Mouse (Mus musculus): ENCODE measurements around the gene Nostrin.

DNA sequence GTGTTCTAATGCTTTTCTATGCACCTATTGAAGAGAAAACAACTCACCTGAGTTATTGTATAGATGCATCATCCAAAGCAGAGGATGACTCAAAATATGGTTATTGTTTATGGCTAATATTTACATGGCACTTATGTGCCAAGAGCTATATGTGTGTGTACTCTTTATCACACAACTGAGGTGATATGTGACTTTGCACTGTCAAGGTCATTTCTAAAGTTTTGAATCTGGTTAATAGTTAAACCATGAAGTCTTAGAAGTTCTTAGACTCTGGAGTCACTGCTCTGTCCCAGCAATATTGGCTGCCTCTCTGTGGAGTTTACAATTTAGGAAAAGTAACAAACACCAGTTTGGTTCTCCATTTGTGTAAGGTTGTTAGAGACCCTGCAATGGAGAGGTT, 23.3 kb downstream of the Nostrin start:
- TF ChIP-seq CTCF (IDR thresholded peaks at IDR 0.05) (no peak), POLR2A (IDR thresholded peaks at IDR 0.05; ENCODE audit: insufficient read depth, low read depth, low read length) (no peak)

Measured in heart, adult 2 months (tissue).